9 mouse cellular contexts compared by ENCODE assay signal in the genomic region with DNA sequence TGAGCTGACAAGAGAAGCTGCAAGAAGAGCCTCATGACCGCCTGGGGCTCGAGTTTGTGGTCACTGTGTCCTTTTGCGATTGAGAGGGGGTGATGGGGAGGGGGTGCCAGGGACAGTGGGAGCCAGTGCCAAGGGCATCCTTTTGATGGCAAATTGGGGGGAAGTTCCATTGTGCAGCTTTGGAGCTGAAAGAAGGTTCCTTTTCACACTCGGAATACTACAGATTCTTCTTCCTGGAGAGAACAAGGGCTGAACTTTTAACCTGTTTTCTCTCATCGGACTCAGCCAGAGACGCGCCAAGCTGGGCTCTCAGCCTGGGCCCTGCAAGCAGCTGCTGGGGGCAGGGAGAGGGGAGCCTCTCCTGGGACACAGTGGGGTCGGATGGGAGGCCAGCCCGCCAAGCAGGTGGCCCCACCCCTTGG. TPM values are rescaled to one million over a fixed set of nuclear protein-coding genes. Genes with fewer than 3 reads are reported as not detected.
DNase-seq lines count a peak whose midpoint lies in the region; ATAC-seq lines count a peak whose summit lies in the region.
"Had no signal": no experiment of that assay in that cellular context is flagged by ENCODE, and none has a peak within 500 bp of the region (broad histone marks: within the 10 kb centered on the region; RNA-seq: fewer than 3 reads in every experiment).

No protein-coding gene starts in this region.

- no peak for ATAC-seq in forebrain, embryonic 16.5 days
- no peak for ATAC-seq in midbrain, embryonic 11.5 days (ENCODE audit: low FRiP score)
- ATAC-seq in midbrain, embryonic 14.5 days (ENCODE audit: low FRiP score, low TSS enrichment) = no peak
- no peak for ATAC-seq in neural tube, embryonic 15.5 days (ENCODE audit: low FRiP score)

- H3K4me2 ChIP-seq in forebrain, embryonic 16.5 days (ENCODE audit: low read length) = no peak overlapping the region
- no peak overlapping the region for H3K4me2 ChIP-seq in midbrain, embryonic 11.5 days
- H3K4me2 ChIP-seq in midbrain, embryonic 14.5 days (ENCODE audit: low read length) = no peak overlapping the region
- H3K4me2 ChIP-seq in neural tube, embryonic 15.5 days = no peak overlapping the region; the same call in 1 of the 2 replicates

- 0 out of 2 replicates have a peak, but pooled peaks cover under 1% of the 10 kb centered on the region for H3K27me3 ChIP-seq in forebrain, embryonic 10.5 days (ENCODE audit: poor library complexity, severe bottlenecking)
- no peaks in the 10 kb centered on the region for H3K27me3 ChIP-seq in forebrain, embryonic 16.5 days (replicated peaks; ENCODE audit: control insufficient read depth, insufficient read depth, low read length)
- H3K27me3 ChIP-seq in midbrain, embryonic 11.5 days (ENCODE audit: control insufficient read depth, insufficient read depth, low read length) = no peaks in the 10 kb centered on the region
- no peaks in the 10 kb centered on the region for H3K27me3 ChIP-seq in midbrain, embryonic 14.5 days (ENCODE audit: control insufficient read depth, insufficient read depth, low read length)
- no peaks in the 10 kb centered on the region for H3K27me3 ChIP-seq in neural tube, embryonic 15.5 days (replicated peaks)

- DNase-seq in forebrain, embryonic 10.5 days (ENCODE audit: extremely low spot score, low spot score) = no peak
- no peak for DNase-seq in midbrain, embryonic 11.5 days (ENCODE audit: low spot score, missing footprints)
- DNase-seq in midbrain, embryonic 14.5 days = no peak
- peak; percentile 29 to 52 for DNase-seq in heart, postnatal 14 days
- no peak for DNase-seq in cerebellum, postnatal 10 days
- DNase-seq in layer of hippocampus, postnatal 25 days (ENCODE audit: extremely low spot score in 1 of 2, low spot score in 1 of 2) = no peak
- DNase-seq: left cerebral cortex, postnatal 4 days had no signal

- peaks cover 100% of the 10 kb centered on the region for H3K4me1 ChIP-seq in forebrain, embryonic 10.5 days
- peaks cover 41% of the 10 kb centered on the region for H3K4me1 ChIP-seq in forebrain, embryonic 16.5 days (replicated peaks; ENCODE audit: control insufficient read depth, insufficient read depth, low read length)
- peaks cover 55% of the 10 kb centered on the region for H3K4me1 ChIP-seq in midbrain, embryonic 11.5 days (ENCODE audit: control insufficient read depth, insufficient read depth, low read length)
- H3K4me1 ChIP-seq in midbrain, embryonic 14.5 days (ENCODE audit: control insufficient read depth, insufficient read depth, low read length) = peaks cover 52% of the 10 kb centered on the region
- peaks cover 70% of the 10 kb centered on the region for H3K4me1 ChIP-seq in neural tube, embryonic 15.5 days

- peaks cover 4% of the 10 kb centered on the region; the same call in 1 of the 2 replicates for H3K9me3 ChIP-seq in forebrain, embryonic 10.5 days
- no peaks in the 10 kb centered on the region for H3K9me3 ChIP-seq in forebrain, embryonic 16.5 days (ENCODE audit: control insufficient read depth, low read length)
- H3K9me3 ChIP-seq in midbrain, embryonic 11.5 days (ENCODE audit: control insufficient read depth, low read length) = no peaks in the 10 kb centered on the region
- no peaks in the 10 kb centered on the region for H3K9me3 ChIP-seq in midbrain, embryonic 14.5 days (ENCODE audit: control insufficient read depth, low read length)
- H3K9me3 ChIP-seq in neural tube, embryonic 15.5 days (replicated peaks) = no peaks in the 10 kb centered on the region

- peak overlapping the region; percentile 29 for H3K4me3 ChIP-seq in forebrain, embryonic 10.5 days
- H3K4me3 ChIP-seq in forebrain, embryonic 16.5 days (replicated peaks; ENCODE audit: low read length) = no peak overlapping the region
- no peak overlapping the region for H3K4me3 ChIP-seq in midbrain, embryonic 11.5 days (ENCODE audit: low read depth, low read length)
- H3K4me3 ChIP-seq in midbrain, embryonic 14.5 days (replicated peaks; ENCODE audit: low read depth, low read length) = no peak overlapping the region
- no peak overlapping the region for H3K4me3 ChIP-seq in neural tube, embryonic 15.5 days (replicated peaks)

- H3K36me3 ChIP-seq in forebrain, embryonic 10.5 days (replicated peaks) = peaks cover 42% of the 10 kb centered on the region
- no peaks in the 10 kb centered on the region for H3K36me3 ChIP-seq in forebrain, embryonic 16.5 days (ENCODE audit: control insufficient read depth, insufficient read depth)
- no peaks in the 10 kb centered on the region for H3K36me3 ChIP-seq in midbrain, embryonic 11.5 days (ENCODE audit: control insufficient read depth, insufficient read depth, low read length)
- no peaks in the 10 kb centered on the region for H3K36me3 ChIP-seq in midbrain, embryonic 14.5 days (ENCODE audit: control insufficient read depth, insufficient read depth, low read length)
- peaks cover under 1% of the 10 kb centered on the region; the same call in 1 of the 2 replicates for H3K36me3 ChIP-seq in neural tube, embryonic 15.5 days

- intact Hi-C loops in heart, postnatal 14 days (cut with DNase I) = no loop called here

- no peak overlapping the region for H3K9ac ChIP-seq in forebrain, embryonic 16.5 days (replicated peaks; ENCODE audit: low read depth, low read length)
- H3K9ac ChIP-seq in midbrain, embryonic 11.5 days (ENCODE audit: low read length) = peak overlapping the region; percentile 17; the same call in 1 of the 2 replicates
- no peak overlapping the region for H3K9ac ChIP-seq in midbrain, embryonic 14.5 days (replicated peaks; ENCODE audit: low read length)
- no peak overlapping the region for H3K9ac ChIP-seq in neural tube, embryonic 15.5 days (replicated peaks)

- WGBS in forebrain, embryonic 10.5 days = 6% methylated on average over 9 of the region's 9 CpGs
- 16% methylated on average over 9 of the region's 9 CpGs for WGBS in forebrain, embryonic 16.5 days
- 10% methylated on average over 9 of the region's 9 CpGs for WGBS in midbrain, embryonic 11.5 days
- WGBS in midbrain, embryonic 14.5 days = 20% methylated on average over 9 of the region's 9 CpGs
- 7% methylated on average over 9 of the region's 9 CpGs for WGBS in neural tube, embryonic 15.5 days

- peak overlapping the region; percentile 83 for H3K27ac ChIP-seq in forebrain, embryonic 10.5 days
- H3K27ac ChIP-seq in forebrain, embryonic 16.5 days (ENCODE audit: low read length) = no peak overlapping the region
- H3K27ac ChIP-seq in midbrain, embryonic 11.5 days (ENCODE audit: low read depth, low read length) = no peak overlapping the region
- no peak overlapping the region for H3K27ac ChIP-seq in midbrain, embryonic 14.5 days (replicated peaks; ENCODE audit: low read depth, low read length)
- H3K27ac ChIP-seq in neural tube, embryonic 15.5 days (replicated peaks) = 0 out of 2 replicates have a peak overlapping the region, but pooled peaks have one; percentile 1

RNA-seq across cellular contexts. Expression of a gene that starts 59.3 kb away (rescaled TPM):
- 9.5 and 9.7 TPM in 2 replicates for polyA plus RNA-seq in forebrain, embryonic 10.5 days (2016; fragmentation: Nextera tagmentation; extraction: Ambion mirVana)
- polyA plus RNA-seq in forebrain, embryonic 16.5 days (2015; fragmentation: Nextera tagmentation; extraction: Ambion mirVana) = 12.3 and 13.1 TPM in 2 replicates
- 28.8 and 33.7 TPM in 2 replicates for polyA plus RNA-seq in midbrain, embryonic 11.5 days (2014; fragmentation: Nextera tagmentation; extraction: Ambion mirVana)
- polyA plus RNA-seq in midbrain, embryonic 14.5 days (2014; fragmentation: Nextera tagmentation; extraction: Ambion mirVana) = 27.6 and 32.8 TPM in 2 replicates
- total RNA-seq in heart, postnatal 14 days (2021) = 1 to 10 TPM in 1 of 2 experiments, under 1 TPM in 1; 0.81 to 1.1 TPM
- 13.7 and 21.3 TPM in 2 replicates for polyA plus RNA-seq in neural tube, embryonic 15.5 days (2015; fragmentation: Nextera tagmentation; extraction: Ambion mirVana)
- 10 to 100 TPM; 24.0 to 29.2 TPM for total RNA-seq in layer of hippocampus, postnatal 25 days (2021)

Comparison
In these comparisons a context has a peak if more than half of its experiments do, and no peak if none do; other contexts are left out.
1. H3K27ac ChIP-seq: peak in forebrain, embryonic 10.5 days (single experiment) and neural tube, embryonic 15.5 days (single experiment); none in forebrain, embryonic 16.5 days (single experiment), midbrain, embryonic 11.5 days (single experiment) and midbrain, embryonic 14.5 days (single experiment).
2. DNase-seq: peak in heart, postnatal 14 days (2 of 2); none in forebrain, embryonic 10.5 days (single experiment), midbrain, embryonic 11.5 days (single experiment), midbrain, embryonic 14.5 days (single experiment), cerebellum, postnatal 10 days (0 of 2) and layer of hippocampus, postnatal 25 days (0 of 2).